Mouse (Mus musculus) heart, embryonic 12.5 days (tissue): Measurements from ENCODE around the gene Ptprt. TPM values are rescaled to one million over a fixed set of nuclear protein-coding genes. Genes with fewer than 3 reads are reported as not detected.

Experiments used
- ATAC-seq: fragments of 200-750 bp; cut with Nextera tagmentation; 2 replicates; pipeline ENCODE4 v1.8.0; 2017; ENCODE audit warnings: moderate TSS enrichment, moderate library complexity; ENCODE audit not compliant: insufficient number of reproducible peaks, low FRiP score
- H3K27ac ChIP-seq: fragments of 300-500 bp; sonication (generic); 2 replicates; pipeline ENCODE4 v1.5.1; 2016; ENCODE audit warnings: mild to moderate bottlenecking, moderate library complexity; ENCODE audit not compliant: poor library complexity, severe bottlenecking
- H3K27me3 ChIP-seq: fragments of 300-500 bp; sonication (generic); replicated peaks from 2 replicates; pipeline ENCODE4 v1.6.1; 2016; ENCODE audit warnings: mild to moderate bottlenecking, moderate library complexity
- H3K36me3 ChIP-seq: fragments of 300-500 bp; sonication (generic); 2 replicates; pipeline ENCODE4 v1.6.1; 2016; ENCODE audit warnings: mild to moderate bottlenecking, moderate library complexity
- H3K4me1 ChIP-seq: fragments of 300-500 bp; sonication (generic); replicated peaks from 2 replicates; pipeline ENCODE4 v1.6.1; 2016; ENCODE audit warnings: mild to moderate bottlenecking
- H3K4me2 ChIP-seq: fragments of 300-500 bp; sonication (generic); 2 replicates; pipeline ENCODE4 v1.6.1; 2016; ENCODE audit warnings: mild to moderate bottlenecking, moderate library complexity
- H3K4me3 ChIP-seq: fragments of 300-500 bp; sonication (generic); 2 replicates; pipeline ENCODE4 v1.5.1; 2016; ENCODE audit warnings: mild to moderate bottlenecking
- H3K9ac ChIP-seq: fragments of 300-500 bp; sonication (generic); 2 replicates; pipeline ENCODE4 v1.6.1; 2016; ENCODE audit warnings: mild to moderate bottlenecking, moderate library complexity
- H3K9me3 ChIP-seq: fragments of 300-500 bp; sonication (generic); replicated peaks from 2 replicates; pipeline ENCODE4 v1.6.1; 2016; ENCODE audit warnings: mild to moderate bottlenecking, moderate library complexity
- WGBS: fragments of 180-500 bp; shearing (Covaris S2); methylation state at CpG from one replicate; pipeline ENCODE4 v1.1.7; 2016; 5-methylcytosine and 5-hydroxymethylcytosine counted together
- polyA plus RNA-seq: library from polyadenylated mRNA; unstranded; fragments of >200 nt; fragmentation: Nextera tagmentation; extraction: Ambion mirVana; gene quantifications from 2 replicates; pipeline ENCODE4 v1.2.1, GENCODE M21; 2016

Gene Ptprt
- polyA plus RNA-seq, 1 experiment from 2014 or later: 0.55 TPM

GRCm38 (mm10) chr2:161833846-161834245 is 827.1 kb downstream of the Ptprt start:
- no peak for ATAC-seq
- Histone ChIP-seq H3K4me2 (no peak overlapping the region), H3K4me3 (no peak overlapping the region), H3K27ac (no peak overlapping the region), H3K27me3 (no peaks in the 10 kb centered on the region), H3K9me3 (no peaks in the 10 kb centered on the region), H3K9ac (no peak overlapping the region), H3K4me1 (no peaks in the 10 kb centered on the region), H3K36me3 (no peaks in the 10 kb centered on the region)
- WGBS: 70% methylated on average over 2 of the region's 2 CpGs

DNA sequence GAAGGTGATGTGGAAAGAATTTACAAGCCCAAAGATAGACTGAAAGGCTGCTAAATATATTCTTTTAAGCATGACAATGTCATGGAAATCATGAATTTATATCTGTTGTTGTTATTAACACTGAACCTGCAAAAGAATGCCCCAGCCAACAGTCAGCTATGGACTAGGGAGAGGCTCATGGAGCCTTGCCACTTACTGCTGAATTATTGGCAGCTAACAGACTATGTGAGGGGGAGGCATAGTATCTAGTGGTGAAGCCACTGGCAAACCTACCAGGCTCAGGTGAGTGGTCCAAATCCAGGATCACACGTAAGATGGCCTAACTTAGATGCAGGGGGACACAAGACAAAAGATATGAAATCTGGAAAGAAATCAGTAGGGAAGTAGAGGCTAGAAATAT is 847.6 kb downstream of the Ptprt start:
- Histone ChIP-seq H3K9me3 (no peaks in the 10 kb centered on the region), H3K4me3 (no peak overlapping the region), H3K27me3 (no peaks in the 10 kb centered on the region), H3K36me3 (no peaks in the 10 kb centered on the region), H3K27ac (no peak overlapping the region), H3K9ac (no peak overlapping the region), H3K4me2 (no peak overlapping the region), H3K4me1 (0 out of 2 replicates have a peak, but pooled peaks cover under 1% of the 10 kb centered on the region)
- ATAC-seq: no peak
- WGBS: 77% methylated on average over 1 of the region's 1 CpGs

GRCm38 (mm10) chr2:161808086-161808801 is 852.7 kb downstream of the Ptprt start:
- ATAC-seq: no peak
- 59% methylated on average over 9 of the region's 9 CpGs for WGBS
- no peaks in the 10 kb centered on the region for H3K27me3 ChIP-seq

GRCm38 (mm10) chr2:161806287-161807007 is 854.5 kb downstream of the Ptprt start:
- Histone ChIP-seq H3K9me3 (no peaks in the 10 kb centered on the region), H3K9ac (no peak overlapping the region), H3K4me3 (no peak overlapping the region), H3K36me3 (no peaks in the 10 kb centered on the region), H3K4me2 (no peak overlapping the region), H3K27me3 (no peaks in the 10 kb centered on the region), H3K27ac (no peak overlapping the region), H3K4me1 (peaks cover 4% of the 10 kb centered on the region; the same call in 1 of the 2 replicates)
- no peak for ATAC-seq
- WGBS: 68% methylated on average over 8 of the region's 8 CpGs

More at GRCm38 (mm10) chr2:161808086-161808801, 852.7 kb downstream of the Ptprt start:
- Histone ChIP-seq H3K4me1 (peaks cover 4% of the 10 kb centered on the region; the same call in 1 of the 2 replicates), H3K27ac (no peak overlapping the region), H3K36me3 (no peaks in the 10 kb centered on the region), H3K9ac (no peak overlapping the region), H3K9me3 (no peaks in the 10 kb centered on the region), H3K4me2 (no peak overlapping the region), H3K4me3 (no peak overlapping the region)

- WGBS: 74% methylated on average over 6 of the region's 6 CpGs
- no peak overlapping the region for H3K4me3 ChIP-seq
Measured at GRCm38 (mm10) chr2:161799946-161800345, 861.0 kb downstream of the Ptprt start.

DNA sequence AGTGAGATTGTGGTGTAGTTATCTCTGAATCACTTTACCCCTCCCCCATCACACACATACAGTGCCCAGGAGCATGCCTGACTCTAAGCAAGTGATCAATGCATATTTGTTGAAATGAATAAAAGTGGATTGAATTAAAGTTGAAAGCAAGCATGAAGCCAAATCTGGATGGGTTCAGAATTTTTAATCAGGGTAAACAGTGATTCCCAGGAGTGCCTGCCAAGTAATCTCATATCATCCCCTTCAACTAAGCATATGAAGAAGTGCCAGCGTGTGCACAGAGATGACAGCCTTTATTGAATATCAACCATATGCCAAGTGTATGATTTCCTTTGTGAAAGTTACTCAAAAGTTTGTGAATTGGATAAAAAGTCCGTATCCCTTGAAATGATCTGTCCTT is 893.4 kb downstream of the Ptprt start:
- no peaks in the 10 kb centered on the region for H3K36me3 ChIP-seq
- WGBS: 77% methylated on average over 2 of the region's 2 CpGs
- H3K4me1 ChIP-seq: no peaks in the 10 kb centered on the region
- ATAC-seq: no peak
- H3K9me3 ChIP-seq: no peaks in the 10 kb centered on the region
- no peak overlapping the region for H3K9ac ChIP-seq
- H3K4me3 ChIP-seq: no peak overlapping the region
- H3K27me3 ChIP-seq: no peaks in the 10 kb centered on the region
- H3K27ac ChIP-seq: no peak overlapping the region
- H3K4me2 ChIP-seq: no peak overlapping the region

More at GRCm38 (mm10) chr2:161799946-161800345, 861.0 kb downstream of the Ptprt start:
- H3K4me1 ChIP-seq: no peaks in the 10 kb centered on the region
- H3K9ac ChIP-seq: no peak overlapping the region
- H3K27ac ChIP-seq: no peak overlapping the region
- no peak overlapping the region for H3K4me2 ChIP-seq
- no peak for ATAC-seq
- no peaks in the 10 kb centered on the region for H3K27me3 ChIP-seq
- no peaks in the 10 kb centered on the region for H3K9me3 ChIP-seq
- H3K36me3 ChIP-seq: no peaks in the 10 kb centered on the region

DNA sequence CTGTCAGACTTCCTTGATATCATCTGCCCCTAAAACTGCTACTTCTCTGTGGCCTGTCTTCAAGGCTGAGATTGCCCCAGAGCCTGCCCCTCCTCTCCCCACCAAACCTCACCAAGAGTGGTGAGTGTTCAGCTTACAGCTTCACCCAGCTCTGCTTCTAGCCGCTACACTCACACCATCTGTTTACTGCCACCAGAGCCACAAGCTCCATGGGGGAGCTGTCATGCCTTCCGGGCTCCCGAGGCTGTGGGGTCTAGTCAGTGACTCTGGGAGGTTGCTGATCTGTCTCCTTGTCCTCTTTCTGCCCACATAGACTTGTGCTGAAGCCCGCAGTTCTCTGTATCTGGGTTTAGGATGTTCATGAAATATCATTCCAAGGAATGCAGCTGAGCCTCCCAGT is 947.9 kb downstream of the Ptprt start:
- Histone ChIP-seq H3K36me3 (no peaks in the 10 kb centered on the region), H3K27me3 (no peaks in the 10 kb centered on the region), H3K9me3 (no peaks in the 10 kb centered on the region), H3K9ac (no peak overlapping the region), H3K27ac (no peak overlapping the region), H3K4me1 (no peaks in the 10 kb centered on the region), H3K4me3 (no peak overlapping the region), H3K4me2 (no peak overlapping the region)
- WGBS: 32% methylated on average over 4 of the region's 4 CpGs
- ATAC-seq: no peak

- Histone ChIP-seq H3K4me1 (peaks cover 6% of the 10 kb centered on the region), H3K9me3 (no peaks in the 10 kb centered on the region), H3K27ac (no peak overlapping the region), H3K9ac (no peak overlapping the region), H3K36me3 (no peaks in the 10 kb centered on the region), H3K4me2 (no peak overlapping the region), H3K27me3 (no peaks in the 10 kb centered on the region), H3K4me3 (no peak overlapping the region)
- WGBS: 76% methylated on average over 5 of the region's 5 CpGs
- no peak for ATAC-seq
Measured at GRCm38 (mm10) chr2:161709316-161709715, 951.6 kb downstream of the Ptprt start.

GRCm38 (mm10) chr2:161706386-161706915 is 954.5 kb downstream of the Ptprt start:
- H3K27me3 ChIP-seq: no peaks in the 10 kb centered on the region
- no peak overlapping the region for H3K9ac ChIP-seq
- H3K27ac ChIP-seq: no peak overlapping the region
- 82% methylated on average over 7 of the region's 7 CpGs for WGBS
- no peak overlapping the region for H3K4me3 ChIP-seq
- no peaks in the 10 kb centered on the region for H3K9me3 ChIP-seq
- peaks cover 7% of the 10 kb centered on the region for H3K4me1 ChIP-seq
- H3K4me2 ChIP-seq: no peak overlapping the region
- ATAC-seq: no peak
- no peaks in the 10 kb centered on the region for H3K36me3 ChIP-seq

- Histone ChIP-seq H3K4me1 (peaks cover 7% of the 10 kb centered on the region), H3K4me3 (no peak overlapping the region), H3K9me3 (no peaks in the 10 kb centered on the region), H3K27ac (no peak overlapping the region), H3K4me2 (0 out of 2 replicates have a peak overlapping the region, but pooled peaks have one; percentile 15), H3K27me3 (no peaks in the 10 kb centered on the region), H3K9ac (no peak overlapping the region), H3K36me3 (no peaks in the 10 kb centered on the region)
- no peak for ATAC-seq
- 22% methylated on average over 8 of the region's 8 CpGs for WGBS
Measured at GRCm38 (mm10) chr2:161704811-161705210, 956.1 kb downstream of the Ptprt start.

GRCm38 (mm10) chr2:161704410-161704809 is 956.5 kb downstream of the Ptprt start:
- ATAC-seq: no peak
- Histone ChIP-seq H3K4me2 (0 out of 2 replicates have a peak overlapping the region, but pooled peaks have one; percentile 15), H3K27ac (no peak overlapping the region)

More at GRCm38 (mm10) chr2:161704410-161704809, 956.5 kb downstream of the Ptprt start:
- Histone ChIP-seq H3K4me1 (peaks cover 7% of the 10 kb centered on the region), H3K27me3 (no peaks in the 10 kb centered on the region), H3K36me3 (no peaks in the 10 kb centered on the region), H3K9ac (no peak overlapping the region), H3K9me3 (no peaks in the 10 kb centered on the region), H3K4me3 (no peak overlapping the region)
- WGBS: 42% methylated on average over 9 of the region's 9 CpGs
